Mouse (Mus musculus) testis, adult 2 months (tissue): ENCODE results near the gene Ccnd3. TPM values are rescaled to one million over a fixed set of nuclear protein-coding genes. Genes with fewer than 3 reads are reported as not detected.
A peak's percentile ranks its signal among the peaks of the same experiment; 100 is the strongest.
"Not testable (repeated sequence)": the region's sequence is repeated elsewhere in the genome, so short reads cannot be mapped to it uniquely, and the experiment has no call there.

Experiments used
- H3K27ac ChIP-seq: fragments of 200-500 bp; 2 replicates; pipeline ENCODE4 v1.5.1; 2012; ENCODE audit warnings: low read depth, low read length; ENCODE audit not compliant: control insufficient read depth, insufficient read depth
- H3K27me3 ChIP-seq: fragments of 200-500 bp; 2 replicates; pipeline ENCODE4 v1.6.1; 2012; ENCODE audit warnings: mild to moderate bottlenecking, low read length, moderate library complexity; ENCODE audit not compliant: control insufficient read depth, insufficient read depth
- H3K36me3 ChIP-seq: fragments of 200-500 bp; 2 replicates; pipeline ENCODE4 v1.6.1; 2012; ENCODE audit warnings: mild to moderate bottlenecking, low read length; ENCODE audit not compliant: control insufficient read depth, insufficient read depth
- H3K4me1 ChIP-seq: fragments of 200-500 bp; 2 replicates; pipeline ENCODE4 v1.6.1; 2012; ENCODE audit warnings: low read length; ENCODE audit not compliant: control insufficient read depth, insufficient read depth
- H3K4me3 ChIP-seq: fragments of 200-500 bp; 2 replicates; pipeline ENCODE4 v1.5.1; 2012; ENCODE audit warnings: low read depth, mild to moderate bottlenecking, low read length, moderate library complexity, mixed read lengths; ENCODE audit not compliant: control insufficient read depth
- CTCF ChIP-seq: fragments of 200-500 bp; IDR thresholded peaks from 2 replicates; pipeline ENCODE4 v1.5.1; 2012; ENCODE audit warnings: low read depth, mild to moderate bottlenecking, inconsistent platforms, low read length, moderate library complexity; ENCODE audit not compliant: control insufficient read depth, insufficient read depth, insufficient replicate concordance
- POLR2A ChIP-seq: fragments of 200-500 bp; IDR thresholded peaks from 2 replicates; pipeline ENCODE4 v1.6.1; 2012; ENCODE audit warnings: low read depth, mild to moderate bottlenecking, inconsistent platforms, low read length, moderate library complexity; ENCODE audit not compliant: control insufficient read depth
- polyA plus RNA-seq: library from polyadenylated mRNA; depleted of rRNA; stranded (reverse); fragments of >200 nt; gene quantifications from 2 replicates; pipeline ENCODE4 v1.2.3, GENCODE M21; 2012

Gene Ccnd3
- polyA plus RNA-seq, 1 experiment = 253 TPM

DNA sequence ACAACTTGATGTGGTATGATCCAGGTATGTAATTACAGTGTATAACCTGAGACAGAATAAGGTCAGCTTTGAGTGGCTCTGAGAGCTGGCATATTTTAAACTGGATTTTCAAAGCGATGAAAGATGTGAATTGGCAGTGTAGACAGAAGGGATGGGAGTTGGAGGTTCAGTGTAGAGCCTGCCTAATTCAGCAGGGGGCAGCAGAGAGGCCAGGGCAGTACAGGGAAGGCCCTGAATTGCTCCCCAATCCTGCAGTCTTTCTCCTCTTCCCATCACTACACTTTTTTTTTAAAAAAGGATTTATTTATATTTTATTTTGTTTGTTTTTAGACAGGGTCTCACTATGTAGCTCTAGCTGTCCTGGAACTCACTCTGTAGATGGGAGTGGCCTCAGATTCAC is 109.2 kb downstream of the Ccnd3 start:
- Histone ChIP-seq H3K36me3 (peaks cover 3% of the 10 kb centered on the region), H3K27me3 (no peaks in the 10 kb centered on the region)
- peak; percentile 54; the same call in 1 of the 2 replicates for TF ChIP-seq CTCF
- no peak for TF ChIP-seq POLR2A

DNA sequence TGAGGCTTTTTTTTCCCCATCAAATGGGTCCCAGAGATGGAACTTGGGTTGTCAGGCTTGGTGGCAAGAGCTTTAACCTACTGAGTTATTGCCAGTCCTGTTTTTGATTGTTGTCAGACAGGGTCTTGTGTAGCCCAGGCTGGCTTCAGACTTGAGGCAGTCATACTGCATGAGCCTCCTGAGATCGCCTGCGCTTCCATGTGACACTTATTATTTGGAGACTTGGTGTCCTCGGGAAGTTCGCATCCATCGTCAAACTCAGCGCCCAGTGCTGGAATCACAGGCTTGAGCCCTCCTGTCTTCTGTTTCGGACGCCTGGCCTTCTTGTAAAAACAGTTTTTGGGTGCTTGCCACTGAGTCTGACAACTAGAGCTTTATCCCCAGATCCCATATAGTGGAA is 111.3 kb downstream of the Ccnd3 start:
- peaks cover 3% of the 10 kb centered on the region for H3K36me3 ChIP-seq
- no peaks in the 10 kb centered on the region for H3K27me3 ChIP-seq
- no peak overlapping the region for H3K4me3 ChIP-seq
- peaks cover 3% of the 10 kb centered on the region for H3K4me1 ChIP-seq
- no peak overlapping the region for H3K27ac ChIP-seq
- no peak for TF ChIP-seq POLR2A
- no peak for TF ChIP-seq CTCF

More for the DNA sequence above, 109.2 kb downstream of the Ccnd3 start:
- H3K4me1 ChIP-seq = peaks cover 5% of the 10 kb centered on the region
- H3K4me3 ChIP-seq = no peak overlapping the region
- H3K27ac ChIP-seq = no peak overlapping the region

DNA sequence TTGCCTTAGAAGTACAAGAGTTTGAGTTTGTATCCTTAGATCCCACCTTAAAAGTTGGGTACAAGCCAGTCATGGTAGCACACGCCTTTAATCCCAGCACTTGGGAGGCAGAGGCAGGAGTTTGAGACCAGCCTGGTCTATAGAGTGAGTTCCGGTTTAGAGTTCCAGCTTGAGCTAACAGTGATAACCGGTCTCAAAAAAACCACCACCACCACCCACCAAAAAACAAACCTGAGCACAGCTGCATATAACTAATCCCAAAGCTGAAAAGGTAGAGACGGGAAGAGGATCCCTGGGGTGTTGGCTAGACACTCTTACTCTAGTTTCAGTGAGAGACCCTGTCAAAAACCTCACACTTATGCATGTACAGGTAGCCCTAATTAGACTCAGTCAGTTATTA is 111.8 kb downstream of the Ccnd3 start:
- TF ChIP-seq POLR2A (no peak), CTCF (no peak)
- Histone ChIP-seq H3K4me1 (peaks cover 3% of the 10 kb centered on the region), H3K27me3 (no peaks in the 10 kb centered on the region), H3K4me3 (no peak overlapping the region), H3K27ac (no peak overlapping the region), H3K36me3 (peaks cover 3% of the 10 kb centered on the region)

DNA sequence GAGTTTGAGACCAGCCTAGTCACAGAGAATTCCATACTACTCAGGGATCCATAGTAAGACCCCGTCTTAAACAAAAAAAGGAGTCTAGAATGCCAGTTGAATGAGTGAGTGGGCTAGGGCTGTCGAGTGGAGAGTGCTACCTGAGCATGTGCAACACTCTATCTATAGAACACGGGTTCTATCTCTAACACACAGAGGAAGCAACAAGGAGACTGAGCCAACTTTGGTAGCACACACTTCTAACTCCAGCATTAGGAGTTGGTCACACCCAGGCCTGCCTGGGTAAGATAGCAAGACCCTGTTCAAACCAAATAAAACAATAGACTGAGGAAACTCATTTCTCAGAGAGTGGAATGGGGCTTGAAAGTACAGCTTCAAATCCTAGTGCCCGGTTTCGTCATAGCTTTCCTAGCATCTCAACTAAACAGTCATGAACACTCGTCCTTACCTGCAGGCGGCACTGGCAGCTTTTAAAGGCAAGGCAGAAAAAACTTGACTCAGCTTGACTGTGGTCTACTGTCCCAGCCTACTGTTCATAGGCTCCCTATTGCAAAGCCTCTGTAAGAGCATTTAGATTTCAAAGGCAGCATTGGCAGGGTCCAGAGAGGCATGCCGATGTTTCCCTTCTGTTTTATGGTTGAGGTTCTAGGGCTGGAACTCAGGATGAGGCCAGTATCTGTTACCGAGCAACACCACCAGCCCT is 112.9 kb downstream of the Ccnd3 start:
- H3K4me3 ChIP-seq = peak overlapping the region; percentile 12
- TF ChIP-seq POLR2A = no peak
- TF ChIP-seq CTCF = no peak
- no peaks in the 10 kb centered on the region; the same call in 1 of the 2 replicates for H3K4me1 ChIP-seq
- no peaks in the 10 kb centered on the region for H3K27me3 ChIP-seq
- H3K36me3 ChIP-seq = peaks cover 3% of the 10 kb centered on the region
- H3K27ac ChIP-seq = no peak overlapping the region

DNA sequence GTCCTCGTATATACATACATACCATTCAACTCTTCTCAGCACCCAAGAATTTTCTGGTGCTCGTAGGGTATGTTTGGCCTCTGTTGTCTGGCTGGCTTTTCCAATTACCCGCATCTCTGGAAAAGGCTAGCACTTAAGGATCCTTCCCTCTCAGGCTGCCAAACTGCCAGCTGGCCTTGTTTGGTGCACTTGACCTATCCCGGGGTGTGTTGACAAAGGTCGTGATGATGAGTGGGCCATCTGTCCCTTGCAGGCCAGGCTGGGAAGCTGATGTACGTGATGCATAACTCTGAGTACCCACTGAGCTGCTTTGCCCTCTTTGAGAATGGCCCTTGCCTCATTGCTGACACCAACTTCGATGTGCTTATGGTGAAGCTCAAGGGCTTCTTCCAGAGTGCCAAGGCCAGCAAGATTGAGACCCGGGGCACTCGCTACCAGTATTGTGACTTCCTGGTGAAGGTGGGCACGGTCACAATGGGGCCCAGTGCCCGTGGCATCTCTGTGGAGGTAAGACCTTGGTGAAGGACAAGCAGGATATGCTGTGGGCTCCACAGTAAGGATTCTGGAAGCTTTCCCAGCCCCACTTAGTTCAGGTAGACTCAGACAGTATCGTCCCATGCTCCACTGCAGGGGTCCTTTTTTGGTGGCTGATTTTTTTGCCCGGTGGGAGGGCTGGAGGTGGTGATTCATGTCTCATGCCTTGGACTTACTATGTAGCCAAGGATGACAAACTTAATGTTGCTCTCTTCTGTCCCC is 113.9 kb downstream of the Ccnd3 start:
- Histone ChIP-seq H3K4me1 (no peaks in the 10 kb centered on the region; the same call in 1 of the 2 replicates), H3K36me3 (peaks cover 3% of the 10 kb centered on the region), H3K27ac (no peak overlapping the region), H3K4me3 (peak overlapping the region; percentile 77), H3K27me3 (no peaks in the 10 kb centered on the region)
- TF ChIP-seq POLR2A = no peak
- TF ChIP-seq CTCF = no peak

DNA sequence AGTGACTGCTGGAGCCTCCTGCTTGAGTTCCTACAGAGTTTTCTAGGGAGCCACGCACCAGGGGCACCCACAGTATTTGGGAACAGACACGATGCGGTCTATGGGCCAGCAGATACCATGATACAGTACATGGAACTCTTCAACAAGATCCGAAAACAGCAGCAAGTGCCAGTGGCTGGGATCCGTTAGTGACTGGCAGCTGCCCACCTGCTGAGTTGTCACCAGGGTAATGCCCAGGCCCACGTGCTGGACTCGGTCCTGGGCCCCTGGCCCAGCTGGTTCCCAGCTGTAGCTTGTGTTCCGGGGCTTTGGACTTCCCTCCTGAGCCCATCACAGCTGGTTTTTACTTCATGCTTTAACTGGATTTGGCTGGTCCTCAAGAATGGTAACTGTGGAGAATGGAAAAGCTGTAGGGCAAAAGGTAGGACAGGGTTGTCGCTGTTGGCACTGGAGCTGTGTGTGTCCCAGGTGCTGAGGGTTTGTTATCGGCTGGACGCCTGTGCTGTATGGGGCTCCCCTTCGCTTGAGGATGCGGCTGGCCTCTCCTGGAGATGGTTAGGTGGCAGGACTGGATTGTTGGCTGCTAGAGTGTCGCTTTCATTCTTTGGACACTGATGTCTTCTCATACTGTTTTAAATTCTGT is 118.2 kb downstream of the Ccnd3 start:
- H3K4me1 ChIP-seq = no peaks in the 10 kb centered on the region; the same call in 1 of the 2 replicates
- TF ChIP-seq CTCF (no peak), POLR2A (no peak)
- H3K27me3 ChIP-seq = no peaks in the 10 kb centered on the region
- H3K27ac ChIP-seq = no peak overlapping the region
- no peak overlapping the region for H3K4me3 ChIP-seq
- peaks cover 2% of the 10 kb centered on the region for H3K36me3 ChIP-seq

DNA sequence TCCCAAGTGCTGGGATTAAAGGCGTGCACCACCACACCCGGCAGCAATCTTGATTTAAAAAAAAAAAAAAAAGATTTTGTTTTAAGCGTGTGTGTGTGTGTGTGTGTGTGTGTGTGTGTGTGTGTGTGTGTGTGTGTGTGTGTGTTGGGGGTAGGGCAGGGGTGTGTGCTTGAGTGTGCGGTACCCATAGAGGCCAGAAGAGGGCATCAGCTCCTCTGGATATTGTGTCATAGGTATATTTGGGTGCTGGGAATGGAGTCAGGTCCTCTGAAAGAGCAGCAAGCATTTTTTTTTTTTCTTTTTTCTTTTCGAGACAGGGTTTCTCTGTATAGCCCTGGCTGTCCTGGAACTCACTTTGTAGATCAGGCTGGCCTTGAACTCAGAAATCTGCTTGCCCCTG is 119.7 kb downstream of the Ccnd3 start:
- not testable (repeated sequence) for H3K27me3 ChIP-seq, H3K36me3 ChIP-seq, H3K27ac ChIP-seq, H3K4me3 ChIP-seq, H3K4me1 ChIP-seq
